Mouse (Mus musculus): ENCODE measurements around the gene Plekho1.

- TF ChIP-seq CTCF (IDR thresholded peaks at IDR 0.05; ENCODE audit: low read depth) (no peak), EP300 (optimal IDR thresholded peaks at IDR 0.05) (no peak)
Measured at GRCm38 (mm10) chr3:96027875-96028274, 32.1 kb upstream of the Plekho1 start.
